Mouse (Mus musculus) kidney, embryonic 14.5 days (tissue): ENCODE measurements around the gene Exosc1. TPM values are rescaled to one million over a fixed set of nuclear protein-coding genes. Genes with fewer than 3 reads are reported as not detected.

Source experiments
- ATAC-seq: fragments of 200-750 bp; cut with Nextera tagmentation; 2 replicates; pipeline ENCODE4 v1.8.0; 2017; ENCODE audit warnings: moderate number of reproducible peaks, mild to moderate bottlenecking, moderate TSS enrichment, moderate library complexity; ENCODE audit not compliant: low FRiP score, low TSS enrichment
- H3K27ac ChIP-seq: fragments of 300-500 bp; sonication (generic); 2 replicates; pipeline ENCODE4 v1.5.1; 2014; ENCODE audit warnings: low read depth, mild to moderate bottlenecking, low read length, moderate library complexity, mixed read lengths
- H3K27me3 ChIP-seq: fragments of 300-500 bp; sonication (generic); 2 replicates; pipeline ENCODE4 v1.6.1; 2014; ENCODE audit warnings: mild to moderate bottlenecking, low read length; ENCODE audit not compliant: control insufficient read depth, insufficient read depth
- H3K36me3 ChIP-seq: fragments of 300-500 bp; sonication (generic); 2 replicates; pipeline ENCODE4 v1.6.1; 2014; ENCODE audit warnings: low read length, mixed read lengths; ENCODE audit not compliant: control insufficient read depth, insufficient read depth
- H3K4me1 ChIP-seq: fragments of 300-500 bp; sonication (generic); 2 replicates; pipeline ENCODE4 v1.6.1; 2014; ENCODE audit warnings: low read length, mixed read lengths; ENCODE audit not compliant: control insufficient read depth, insufficient read depth
- H3K4me2 ChIP-seq: fragments of 300-500 bp; sonication (generic); replicated peaks from 2 replicates; pipeline ENCODE4 v1.6.1; 2014; ENCODE audit warnings: low read depth, mild to moderate bottlenecking, low read length
- H3K4me3 ChIP-seq: fragments of 300-500 bp; sonication (generic); 2 replicates; pipeline ENCODE4 v1.5.1; 2014; ENCODE audit warnings: mild to moderate bottlenecking, low read length
- H3K9ac ChIP-seq: fragments of 300-500 bp; sonication (generic); 2 replicates; pipeline ENCODE4 v1.6.1; 2014; ENCODE audit warnings: low read depth, mild to moderate bottlenecking, low read length, moderate library complexity
- H3K9me3 ChIP-seq: fragments of 300-500 bp; sonication (generic); 2 replicates; pipeline ENCODE4 v1.6.1; 2016; ENCODE audit warnings: low read length; ENCODE audit not compliant: control insufficient read depth
- WGBS: fragments of 180-500 bp; shearing (Covaris S2); extraction: QIAGEN DNeasy Blood & Tissue Kit; methylation state at CpG from one replicate; pipeline ENCODE4 v1.1.7; 2014; 5-methylcytosine and 5-hydroxymethylcytosine counted together
- polyA plus RNA-seq: library from polyadenylated mRNA; unstranded; fragments of >200 nt; fragmentation: Nextera tagmentation; extraction: Ambion mirVana; gene quantifications from 2 replicates; pipeline ENCODE4 v1.2.1, GENCODE M21; 2014

Exosc1 gene
- polyA plus RNA-seq, 1 experiment from 2014 or later, result 90.8 TPM

DNA sequence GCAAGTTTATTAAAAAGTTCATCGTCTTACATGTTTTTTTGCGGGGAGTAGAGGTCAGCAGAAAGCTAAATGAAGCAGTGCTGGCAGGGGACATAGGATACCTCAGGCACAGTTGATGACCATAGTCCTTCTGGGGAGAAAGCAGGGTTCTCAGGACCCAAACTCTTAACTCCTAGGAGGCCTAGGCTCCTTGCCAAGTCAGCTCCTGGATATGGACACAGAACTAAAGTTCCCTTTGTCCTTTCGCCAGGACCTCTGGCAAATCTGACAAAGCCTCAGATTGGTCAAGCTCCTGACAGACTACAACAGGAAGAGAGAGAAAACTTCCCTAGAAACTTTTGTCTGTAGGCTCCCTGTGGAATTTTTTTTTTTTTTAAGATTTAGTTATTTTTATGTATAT, 24.5 kb downstream of the Exosc1 start:
- no peaks in the 10 kb centered on the region for H3K9me3 ChIP-seq
- no peak for ATAC-seq
- H3K36me3 ChIP-seq, result 0 out of 2 replicates have a peak, but pooled peaks cover 4% of the 10 kb centered on the region
- H3K27ac ChIP-seq, result no peak overlapping the region
- no peak overlapping the region for H3K4me3 ChIP-seq
- no peaks in the 10 kb centered on the region for H3K27me3 ChIP-seq
- no peak overlapping the region for H3K9ac ChIP-seq
- H3K4me1 ChIP-seq, result peaks cover 8% of the 10 kb centered on the region
- 95% methylated on average over 3 of the region's 3 CpGs for WGBS
- no peak overlapping the region for H3K4me2 ChIP-seq

DNA sequence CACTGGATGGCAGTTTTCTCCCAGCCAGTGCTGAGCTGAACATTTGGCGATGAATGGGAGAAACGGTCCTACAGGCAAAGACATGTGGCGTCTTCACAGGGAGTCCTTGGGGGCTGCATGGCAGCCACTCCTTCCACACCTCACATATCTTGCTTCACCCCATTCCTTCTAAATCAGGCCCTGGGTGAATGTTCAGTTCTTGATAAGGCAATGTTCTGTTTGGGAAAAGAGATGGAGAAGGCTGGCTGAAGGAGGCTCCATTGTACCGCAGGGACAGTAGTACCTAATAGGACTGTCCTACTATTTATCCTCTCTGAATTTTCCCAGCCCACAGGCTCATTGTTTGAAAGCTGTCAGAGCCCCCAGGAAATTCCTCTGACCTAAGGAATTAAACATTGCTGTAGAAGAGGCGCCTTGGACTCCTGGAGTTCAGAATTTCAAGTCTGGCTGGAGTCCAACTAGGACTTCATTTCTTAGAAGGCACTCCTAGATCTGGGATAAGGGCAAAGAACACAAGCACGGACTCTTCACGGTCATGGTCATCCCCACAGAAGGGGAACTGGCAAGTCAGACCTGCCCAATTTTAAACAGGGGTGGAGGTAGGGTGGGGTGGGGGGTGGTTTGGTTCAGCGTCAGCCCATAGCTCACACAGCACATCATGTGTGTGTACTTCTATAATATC, 26.0 kb downstream of the Exosc1 start:
- Histone ChIP-seq H3K4me1 (no peaks in the 10 kb centered on the region), H3K9ac (no peak overlapping the region), H3K9me3 (no peaks in the 10 kb centered on the region), H3K4me2 (no peak overlapping the region), H3K36me3 (no peaks in the 10 kb centered on the region), H3K27me3 (no peaks in the 10 kb centered on the region), H3K27ac (no peak overlapping the region), H3K4me3 (no peak overlapping the region)
- WGBS, result 52% methylated on average over 8 of the region's 8 CpGs
- ATAC-seq, result no peak

DNA sequence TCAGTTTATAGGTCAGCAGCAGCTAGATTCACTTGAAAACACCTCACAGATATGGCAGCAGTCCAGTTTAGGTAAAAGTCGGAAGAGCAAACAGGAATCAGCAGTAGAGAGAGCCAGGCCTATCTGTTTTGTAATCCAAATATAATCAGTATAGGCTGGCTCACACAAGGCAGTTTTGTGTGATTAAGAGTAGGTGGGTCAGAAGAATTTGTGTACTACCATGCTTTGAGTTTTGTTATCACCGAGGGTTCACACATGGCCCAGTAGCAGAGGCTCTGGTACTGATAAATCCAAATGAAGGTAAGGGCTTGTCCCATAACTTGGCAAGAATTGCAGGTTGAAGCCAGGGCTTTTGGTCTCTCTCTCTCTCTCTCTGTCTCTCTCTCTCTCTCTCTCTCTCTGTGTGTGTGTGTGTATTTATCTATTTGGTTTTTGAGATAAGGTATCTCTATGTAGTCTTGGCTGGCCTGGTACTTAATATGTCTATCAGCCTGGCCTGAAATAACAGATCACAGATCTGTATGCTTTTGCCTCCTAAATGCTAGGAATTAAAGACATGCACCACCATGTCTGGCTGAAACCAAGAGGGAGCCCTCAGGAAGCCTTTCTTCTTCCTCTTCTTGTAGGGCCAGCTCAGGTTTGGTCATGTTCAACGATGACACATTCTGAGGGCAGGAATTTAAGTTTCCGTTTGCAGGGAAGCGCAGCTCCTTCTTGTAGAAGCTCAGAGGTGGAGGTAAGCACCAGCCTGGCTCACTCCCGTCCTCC, 26.7 kb downstream of the Exosc1 start:
- Histone ChIP-seq H3K36me3 (no peaks in the 10 kb centered on the region), H3K27ac (no peak overlapping the region), H3K9ac (no peak overlapping the region), H3K27me3 (no peaks in the 10 kb centered on the region), H3K4me1 (no peaks in the 10 kb centered on the region), H3K9me3 (no peaks in the 10 kb centered on the region), H3K4me3 (no peak overlapping the region), H3K4me2 (no peak overlapping the region)
- WGBS, result 56% methylated on average over 6 of the region's 6 CpGs
- ATAC-seq, result no peak

DNA sequence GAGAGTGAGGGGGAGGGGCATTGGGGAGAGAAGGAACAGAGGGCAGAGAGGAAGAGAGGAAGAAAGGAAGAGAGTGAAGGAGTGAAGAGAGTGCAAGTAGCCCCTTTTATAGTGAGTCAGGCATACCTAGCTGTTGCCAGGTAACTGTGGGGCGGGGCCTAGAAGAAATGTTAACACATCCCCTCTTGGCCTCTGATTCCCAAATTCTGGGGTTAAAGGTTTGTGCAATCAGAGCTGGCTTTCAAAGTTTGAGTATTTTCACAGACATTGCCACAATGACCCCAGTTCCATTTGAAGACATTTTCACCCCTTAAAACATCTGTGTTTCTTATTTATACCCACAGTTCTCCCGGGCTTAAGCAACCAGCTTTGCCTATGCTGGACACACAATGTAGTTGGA, 28.0 kb downstream of the Exosc1 start:
- H3K4me1 ChIP-seq, result no peaks in the 10 kb centered on the region
- H3K36me3 ChIP-seq, result no peaks in the 10 kb centered on the region
- no peaks in the 10 kb centered on the region for H3K27me3 ChIP-seq
- WGBS, result 83% methylated on average over 2 of the region's 2 CpGs
- no peak overlapping the region for H3K4me3 ChIP-seq
- no peak overlapping the region for H3K9ac ChIP-seq
- no peak for ATAC-seq
- no peak overlapping the region for H3K4me2 ChIP-seq
- H3K9me3 ChIP-seq, result no peaks in the 10 kb centered on the region
- H3K27ac ChIP-seq, result no peak overlapping the region

DNA sequence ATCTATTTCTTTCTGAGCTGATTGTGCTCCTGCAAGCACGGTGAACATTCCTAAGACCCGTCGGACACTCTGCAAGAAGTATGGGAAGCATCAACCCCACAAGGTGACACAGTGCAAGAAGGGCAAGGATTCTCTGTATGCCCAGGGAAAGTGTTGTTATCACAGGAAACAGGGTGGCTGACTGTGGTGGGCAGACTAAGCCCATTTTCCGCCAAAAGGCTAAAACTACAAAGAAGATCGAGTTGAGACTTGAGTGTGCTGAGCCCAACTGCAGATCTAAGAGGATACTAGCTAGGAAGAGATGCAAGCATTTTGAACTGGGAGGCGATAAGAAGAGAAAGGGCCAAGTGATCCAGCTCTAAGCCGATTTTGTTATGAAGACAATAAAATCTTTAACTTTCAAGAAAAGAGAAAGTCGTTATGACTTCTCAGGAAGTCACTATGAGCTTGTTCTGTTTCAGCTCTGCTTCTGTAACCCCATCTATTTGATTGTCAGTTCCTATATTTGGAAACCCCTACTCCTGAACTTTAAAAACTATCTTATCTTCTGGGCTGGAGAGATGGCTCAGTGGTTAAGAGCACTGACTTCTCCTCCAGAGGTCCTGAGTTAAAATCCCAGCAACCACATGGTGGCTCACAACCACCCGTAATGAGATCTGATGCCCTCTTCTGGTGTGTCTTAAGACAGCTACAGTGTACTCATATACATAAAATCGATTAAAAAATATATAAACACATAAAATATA, 30.2 kb downstream of the Exosc1 start:
- no peak overlapping the region for H3K9ac ChIP-seq
- H3K4me1 ChIP-seq, result no peaks in the 10 kb centered on the region
- H3K27ac ChIP-seq, result no peak overlapping the region
- no peaks in the 10 kb centered on the region for H3K9me3 ChIP-seq
- ATAC-seq, result no peak
- WGBS, result 85% methylated on average over 10 of the region's 10 CpGs
- no peak overlapping the region for H3K4me2 ChIP-seq
- no peaks in the 10 kb centered on the region for H3K27me3 ChIP-seq
- H3K36me3 ChIP-seq, result no peaks in the 10 kb centered on the region
- H3K4me3 ChIP-seq, result no peak overlapping the region

DNA sequence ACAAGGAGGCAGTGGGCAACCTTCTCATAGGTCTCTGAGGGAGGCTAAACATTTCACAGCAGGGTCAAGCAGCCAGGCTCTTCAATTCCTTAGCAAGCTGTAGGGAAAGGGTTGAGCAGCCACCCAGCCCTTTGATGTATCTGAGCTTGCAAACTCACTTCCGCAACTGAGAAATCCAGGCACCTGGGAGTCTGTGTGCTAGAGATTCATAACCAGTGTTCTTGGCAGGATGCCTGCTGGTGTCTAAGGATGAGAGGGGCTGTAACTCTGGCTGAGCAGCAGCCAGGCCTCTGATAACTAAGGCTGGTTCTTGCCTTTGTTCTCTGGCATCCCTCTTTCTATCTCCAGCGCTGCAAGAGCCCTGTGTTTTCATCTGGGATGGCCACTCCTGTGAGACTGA, 31.5 kb downstream of the Exosc1 start:
- Histone ChIP-seq H3K27me3 (no peaks in the 10 kb centered on the region), H3K9me3 (no peaks in the 10 kb centered on the region), H3K9ac (no peak overlapping the region), H3K4me3 (no peak overlapping the region), H3K4me2 (no peak overlapping the region), H3K4me1 (0 out of 2 replicates have a peak, but pooled peaks cover 1% of the 10 kb centered on the region), H3K27ac (no peak overlapping the region), H3K36me3 (no peaks in the 10 kb centered on the region)
- 42% methylated on average over 2 of the region's 2 CpGs for WGBS
- ATAC-seq, result no peak

DNA sequence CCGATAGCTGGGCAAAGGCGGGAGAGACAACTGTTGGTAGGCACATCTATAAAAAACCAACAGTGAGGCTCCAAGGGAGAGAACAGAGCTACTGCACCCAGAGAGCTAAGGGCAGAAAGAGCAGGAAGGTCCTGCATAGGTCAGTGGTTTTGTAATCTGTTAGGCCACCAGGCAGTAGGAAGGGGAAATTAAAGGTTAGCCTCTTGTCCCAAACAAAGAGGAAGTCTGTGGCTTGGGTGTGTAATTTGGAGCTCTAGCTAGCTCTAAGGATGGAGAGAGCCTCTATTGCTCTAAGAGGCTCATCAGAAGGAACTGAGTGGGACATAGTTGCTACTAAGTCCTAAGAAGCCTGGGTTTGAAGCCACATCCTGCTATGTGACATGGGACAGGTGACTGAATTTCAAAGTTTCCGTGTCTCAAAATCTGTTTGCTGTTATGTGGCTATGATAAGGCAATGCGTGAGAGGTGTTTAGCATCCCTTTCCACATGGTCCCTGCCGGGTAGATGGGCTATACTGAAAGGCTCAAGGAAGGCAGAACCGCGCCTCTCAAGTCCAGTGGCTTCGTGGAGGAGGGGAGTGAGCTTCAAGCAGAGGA, 32.6 kb downstream of the Exosc1 start:
- H3K9me3 ChIP-seq, result no peaks in the 10 kb centered on the region
- H3K27ac ChIP-seq, result no peak overlapping the region
- ATAC-seq, result no peak
- 80% methylated on average over 8 of the region's 8 CpGs for WGBS
- H3K4me2 ChIP-seq, result no peak overlapping the region
- no peak overlapping the region for H3K9ac ChIP-seq
- no peaks in the 10 kb centered on the region for H3K27me3 ChIP-seq
- no peaks in the 10 kb centered on the region for H3K36me3 ChIP-seq
- 0 out of 2 replicates have a peak, but pooled peaks cover 5% of the 10 kb centered on the region for H3K4me1 ChIP-seq
- H3K4me3 ChIP-seq, result no peak overlapping the region

DNA sequence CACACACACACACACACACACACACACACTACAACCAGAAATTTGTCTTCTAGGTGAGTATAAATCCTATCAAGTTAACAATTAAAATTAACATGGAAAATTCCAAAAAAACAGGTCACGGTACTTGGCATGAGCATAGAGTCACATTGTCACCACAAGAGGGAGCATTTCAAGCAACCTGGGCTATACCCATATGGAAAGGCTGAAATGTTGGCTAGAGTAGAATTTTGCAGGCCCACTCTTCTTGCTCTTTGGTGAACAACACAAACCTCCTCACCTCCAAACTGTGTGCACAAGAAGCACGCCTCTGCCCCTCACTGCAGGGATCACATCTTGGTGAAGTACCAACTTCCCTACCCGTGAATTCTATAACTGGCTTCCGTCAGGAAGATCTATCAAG, 34.4 kb downstream of the Exosc1 start:
- Histone ChIP-seq H3K27me3 (no peaks in the 10 kb centered on the region), H3K27ac (no peak overlapping the region), H3K4me2 (no peak overlapping the region), H3K4me1 (peaks cover 15% of the 10 kb centered on the region; the same call in 1 of the 2 replicates), H3K4me3 (no peak overlapping the region), H3K36me3 (no peaks in the 10 kb centered on the region), H3K9ac (no peak overlapping the region), H3K9me3 (no peaks in the 10 kb centered on the region)
- WGBS, result 51% methylated on average over 4 of the region's 4 CpGs
- ATAC-seq, result no peak
